Mouse (Mus musculus) hindbrain, embryonic 11.5 days (tissue): ENCODE data around the gene Higd1c. TPM values are rescaled to one million over a fixed set of nuclear protein-coding genes. Genes with fewer than 3 reads are reported as not detected.
"Not testable (repeated sequence)": the region's sequence is repeated elsewhere in the genome, so short reads cannot be mapped to it uniquely, and the experiment has no call there.

ENCODE experiments used
- ATAC-seq: fragments of 200-750 bp; cut with Nextera tagmentation; 2 replicates; pipeline ENCODE4 v1.8.0; 2017; ENCODE audit warnings: mild to moderate bottlenecking, moderate TSS enrichment, moderate library complexity; ENCODE audit not compliant: low FRiP score
- DNase-seq: peaks from one replicate; pipeline ENCODE4 v3.0.0-alpha.2; 2015; ENCODE audit warnings: low spot score
- H3K27ac ChIP-seq: fragments of 300-500 bp; sonication (generic); 2 replicates; pipeline ENCODE4 v1.5.1; 2014; ENCODE audit warnings: mild to moderate bottlenecking, low read depth, low read length
- H3K27me3 ChIP-seq: fragments of 300-500 bp; sonication (generic); 2 replicates; pipeline ENCODE4 v1.6.1; 2014; ENCODE audit warnings: mild to moderate bottlenecking, low read length, moderate library complexity, mixed read lengths; ENCODE audit not compliant: control insufficient read depth, insufficient read depth
- H3K36me3 ChIP-seq: fragments of 300-500 bp; sonication (generic); 2 replicates; pipeline ENCODE4 v1.6.1; 2014; ENCODE audit warnings: mild to moderate bottlenecking, low read length, moderate library complexity, mixed read lengths; ENCODE audit not compliant: control insufficient read depth, insufficient read depth
- H3K4me1 ChIP-seq: fragments of 300-500 bp; sonication (generic); replicated peaks from 2 replicates; pipeline ENCODE4 v1.6.1; 2014; ENCODE audit warnings: low read length, mixed read lengths; ENCODE audit not compliant: control insufficient read depth, insufficient read depth
- H3K4me2 ChIP-seq: fragments of 300-500 bp; sonication (generic); replicated peaks from 2 replicates; pipeline ENCODE4 v1.6.1; 2014; ENCODE audit warnings: mild to moderate bottlenecking, low read depth, low read length
- H3K4me3 ChIP-seq: fragments of 300-500 bp; sonication (generic); 2 replicates; pipeline ENCODE4 v1.5.1; 2014; ENCODE audit warnings: low read depth, low read length
- H3K9ac ChIP-seq: fragments of 300-500 bp; sonication (generic); 2 replicates; pipeline ENCODE4 v1.6.1; 2014; ENCODE audit warnings: low read depth, low read length
- H3K9me3 ChIP-seq: fragments of 300-500 bp; sonication (generic); 2 replicates; pipeline ENCODE4 v1.6.1; 2016; ENCODE audit warnings: low read length; ENCODE audit not compliant: control insufficient read depth
- WGBS: fragments of 180-500 bp; shearing (Covaris S2); extraction: QIAGEN DNeasy Blood & Tissue Kit; methylation state at CpG from one replicate; pipeline ENCODE4 v1.1.7; 2014; 5-methylcytosine and 5-hydroxymethylcytosine counted together
- polyA plus RNA-seq: library from polyadenylated mRNA; unstranded; fragments of >200 nt; fragmentation: Nextera tagmentation; extraction: Ambion mirVana; gene quantifications from 2 replicates; pipeline ENCODE4 v1.2.1, GENCODE M21; 2014

The Higd1c gene
- polyA plus RNA-seq, 1 experiment from 2014 or later: not detected

DNA sequence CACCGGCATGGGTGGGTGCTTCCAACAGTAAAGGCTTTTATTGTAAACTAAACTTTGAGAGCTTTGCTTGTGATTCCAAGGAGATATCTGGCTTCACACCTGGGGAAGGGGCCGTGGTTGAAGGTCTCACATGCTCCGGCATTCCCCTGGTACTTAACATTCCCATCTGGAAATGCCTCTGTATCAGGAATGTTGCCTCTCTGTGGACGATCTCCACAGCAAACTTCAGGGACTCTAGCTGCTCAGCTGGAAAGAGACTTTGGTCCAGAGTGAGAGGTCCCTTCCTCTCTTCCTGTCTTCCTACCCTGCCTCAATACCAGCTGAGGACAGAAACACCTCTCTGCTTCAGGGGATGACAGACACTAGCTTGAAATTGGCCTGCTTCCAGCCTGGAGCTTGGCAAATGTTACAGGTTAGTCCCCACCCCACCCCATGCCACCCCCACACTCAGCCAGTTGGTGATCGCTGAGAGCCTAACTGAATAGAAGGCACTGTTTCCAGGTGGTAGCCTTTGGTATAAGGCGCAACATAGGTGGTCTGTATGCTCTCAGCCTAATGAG lies 12.8 kb upstream of the Higd1c start:
- H3K27me3 ChIP-seq: no peaks in the 10 kb centered on the region
- WGBS: 71% methylated on average over 6 of the region's 6 CpGs
- H3K36me3 ChIP-seq: no peaks in the 10 kb centered on the region
- no peak overlapping the region for H3K9ac ChIP-seq
- no peak overlapping the region for H3K4me3 ChIP-seq
- H3K4me1 ChIP-seq: no peaks in the 10 kb centered on the region
- no peak overlapping the region for H3K4me2 ChIP-seq
- DNase-seq (no peak), ATAC-seq (no peak)
- no peak overlapping the region for H3K27ac ChIP-seq
- H3K9me3 ChIP-seq: no peaks in the 10 kb centered on the region

DNA sequence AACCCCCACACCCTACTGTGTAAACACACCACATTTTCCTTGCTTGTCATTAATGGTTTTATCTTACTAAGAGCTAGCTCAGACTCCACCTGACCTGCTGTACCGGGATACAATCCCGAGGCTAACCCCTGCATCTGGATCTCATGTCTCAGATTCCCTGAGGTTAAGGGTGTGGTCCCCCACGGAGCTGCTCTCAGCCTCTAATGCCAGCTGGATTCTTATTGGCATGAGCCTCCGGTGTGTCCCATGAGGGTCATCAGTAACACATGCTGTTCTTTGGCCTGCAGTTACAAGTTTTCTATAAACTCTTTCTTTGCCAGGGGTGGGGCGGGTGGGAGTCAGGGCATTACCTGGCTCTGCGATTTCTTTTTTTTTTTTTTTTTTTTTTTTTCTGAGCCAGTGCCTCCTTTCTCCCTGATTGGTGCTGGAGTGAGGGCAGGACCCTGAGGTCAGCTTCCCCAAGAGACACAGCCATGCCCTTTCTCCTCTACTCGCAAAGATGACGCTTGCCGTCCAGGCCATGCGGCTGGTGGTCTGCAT lies 11.6 kb upstream of the Higd1c start, which contains the start of the genes Methig1 and Mettl7a2:
Methig1 (plus strand) TSS at position 439 of the 540 bp plus-strand sequence.
Mettl7a2 (plus strand) TSS at position 490 of the 540 bp plus-strand sequence.
- H3K9ac ChIP-seq: no peak within 1 kb of the TSS
- 83% methylated on average over 10 of the region's 10 CpGs for WGBS
- no peaks in the 10 kb centered on the region for H3K27me3 ChIP-seq
- no peaks in the 10 kb centered on the region for H3K36me3 ChIP-seq
- H3K4me3 ChIP-seq: no peak within 1 kb of the TSS
- no peaks in the 10 kb centered on the region for H3K9me3 ChIP-seq
- no peak for DNase-seq
- no peak within 1 kb of the TSS for H3K27ac ChIP-seq
- H3K4me1 ChIP-seq: no peaks in the 10 kb centered on the region
- no peak for ATAC-seq
- no peak within 1 kb of the TSS for H3K4me2 ChIP-seq

- not testable (repeated sequence) for H3K4me2 ChIP-seq, H3K36me3 ChIP-seq, ATAC-seq, H3K9ac ChIP-seq, H3K4me3 ChIP-seq, DNase-seq, H3K9me3 ChIP-seq, H3K4me1 ChIP-seq, H3K27ac ChIP-seq, H3K27me3 ChIP-seq
- WGBS: 88% methylated on average over 11 of the region's 22 CpGs
These were observed 10.9 kb upstream of the Higd1c start for GRCm38 (mm10) chr15:100353399-100353798.

DNA sequence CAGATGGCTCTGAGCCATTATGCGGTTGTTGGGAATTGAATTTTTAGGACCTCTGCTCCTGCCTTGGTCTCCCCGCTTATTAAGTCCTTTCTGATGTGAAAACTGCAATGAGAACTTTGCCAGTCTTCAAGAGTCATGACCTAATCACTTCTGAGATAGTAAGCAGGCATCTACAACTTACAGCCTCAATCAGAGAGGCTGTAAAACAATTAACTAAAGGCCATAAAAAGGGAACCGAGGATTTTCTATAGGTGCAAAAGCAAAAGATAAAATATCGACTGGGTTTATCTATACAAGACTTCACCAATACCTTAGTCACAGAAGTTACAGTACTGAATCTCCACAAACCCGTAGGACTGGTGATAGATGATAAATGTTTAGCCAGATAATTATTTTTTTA lies 8.5 kb upstream of the Higd1c start:
- no peaks in the 10 kb centered on the region for H3K27me3 ChIP-seq
- no peaks in the 10 kb centered on the region for H3K9me3 ChIP-seq

GRCm38 (mm10) chr15:100365967-100366366 lies 1.6 kb downstream of the Higd1c start:
- not testable (repeated sequence) for H3K4me2 ChIP-seq, H3K4me1 ChIP-seq, H3K9ac ChIP-seq, DNase-seq, H3K27ac ChIP-seq, H3K27me3 ChIP-seq, ATAC-seq, H3K36me3 ChIP-seq, H3K9me3 ChIP-seq, H3K4me3 ChIP-seq
- 62% methylated on average over 9 of the region's 9 CpGs for WGBS

More for the DNA sequence above, 8.5 kb upstream of the Higd1c start:
- 89% methylated on average over 5 of the region's 5 CpGs for WGBS
- DNase-seq (no peak), ATAC-seq (no peak)
- no peak overlapping the region for H3K27ac ChIP-seq
- H3K36me3 ChIP-seq: no peaks in the 10 kb centered on the region
- no peak overlapping the region for H3K4me2 ChIP-seq
- no peak overlapping the region for H3K4me3 ChIP-seq
- no peaks in the 10 kb centered on the region for H3K4me1 ChIP-seq
- no peak overlapping the region for H3K9ac ChIP-seq

GRCm38 (mm10) chr15:100367119-100367518 lies 2.8 kb downstream of the Higd1c start:
- Histone ChIP-seq H3K27me3 (no peaks in the 10 kb centered on the region), H3K4me1 (no peaks in the 10 kb centered on the region), H3K4me2 (no peak overlapping the region), H3K9me3 (no peaks in the 10 kb centered on the region), H3K4me3 (no peak overlapping the region), H3K27ac (no peak overlapping the region), H3K9ac (no peak overlapping the region), H3K36me3 (no peaks in the 10 kb centered on the region)
- no peak for ATAC-seq
- 81% methylated on average over 7 of the region's 7 CpGs for WGBS
- no peak for DNase-seq

- Histone ChIP-seq H3K4me1 (no peaks in the 10 kb centered on the region), H3K9ac (no peak overlapping the region), H3K36me3 (no peaks in the 10 kb centered on the region), H3K27ac (no peak overlapping the region), H3K4me2 (no peak overlapping the region), H3K9me3 (no peaks in the 10 kb centered on the region), H3K27me3 (no peaks in the 10 kb centered on the region), H3K4me3 (no peak overlapping the region)
- ATAC-seq: no peak
- WGBS: 35% methylated on average over 5 of the region's 5 CpGs
- peak; percentile 72 for DNase-seq
These were observed 10.7 kb downstream of the Higd1c start for GRCm38 (mm10) chr15:100375066-100375465.

DNA sequence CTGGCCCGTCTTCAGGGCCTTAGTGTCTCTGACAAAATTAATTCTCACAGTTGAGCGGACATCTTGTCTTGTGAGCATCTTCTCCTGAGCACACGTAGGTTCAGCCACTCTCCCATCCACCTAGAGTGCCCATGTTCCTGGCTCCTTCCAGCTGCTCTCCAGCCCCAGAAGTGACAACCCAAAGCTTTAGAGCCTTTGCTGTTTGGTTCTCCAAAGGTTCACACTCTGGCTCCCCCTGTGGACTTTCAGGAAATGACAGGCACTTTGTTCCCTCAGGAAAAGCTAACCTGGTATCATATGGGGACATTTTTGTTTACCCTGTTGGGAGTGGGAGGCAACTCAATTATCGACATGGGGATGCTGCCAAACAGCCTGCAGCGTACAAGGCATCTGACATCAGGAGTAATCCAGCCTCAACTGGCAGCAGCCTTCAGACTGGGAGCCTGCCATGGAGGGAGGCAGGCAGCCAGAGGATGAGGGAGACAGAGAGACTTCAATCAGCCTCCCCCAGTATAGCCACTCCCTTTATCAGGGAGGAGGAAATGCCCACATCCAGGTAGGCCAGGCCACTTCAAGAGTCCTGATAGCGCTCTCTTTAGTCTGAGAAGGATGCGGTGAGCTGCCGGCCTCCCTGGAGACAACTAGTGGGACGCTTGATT lies 13.6 kb downstream of the Higd1c start:
- not testable (repeated sequence) for H3K4me3 ChIP-seq, H3K9ac ChIP-seq, H3K27me3 ChIP-seq, H3K9me3 ChIP-seq, H3K27ac ChIP-seq, DNase-seq, H3K36me3 ChIP-seq, ATAC-seq, H3K4me1 ChIP-seq, H3K4me2 ChIP-seq
- 47% methylated on average over 2 of the region's 9 CpGs for WGBS

DNA sequence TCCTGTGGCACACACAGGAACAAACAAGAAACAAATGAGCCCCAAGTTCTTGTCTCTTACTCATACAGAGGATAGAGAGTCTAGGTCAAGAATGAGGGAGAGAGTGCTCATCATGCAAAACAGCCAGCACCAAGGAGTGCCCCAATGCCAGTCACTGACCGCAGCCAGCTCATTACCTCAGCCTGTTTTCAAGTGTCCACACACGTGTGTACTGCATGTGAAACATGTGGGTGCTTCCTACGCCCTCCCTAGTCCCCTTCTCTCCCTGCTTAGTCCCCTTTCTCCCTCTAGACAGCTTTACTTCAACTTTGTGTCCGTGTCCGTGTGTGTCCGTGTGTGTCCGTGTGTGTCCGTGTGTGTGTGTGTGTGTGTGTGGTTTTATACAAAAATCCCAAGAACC lies 15.3 kb downstream of the Higd1c start:
- WGBS: 89% methylated on average over 8 of the region's 8 CpGs
- DNase-seq (no peak), ATAC-seq (no peak)
- H3K4me1 ChIP-seq: no peaks in the 10 kb centered on the region
- H3K4me3 ChIP-seq: no peak overlapping the region
- H3K36me3 ChIP-seq: no peaks in the 10 kb centered on the region
- no peak overlapping the region for H3K9ac ChIP-seq
- H3K9me3 ChIP-seq: no peaks in the 10 kb centered on the region
- H3K4me2 ChIP-seq: no peak overlapping the region
- no peak overlapping the region for H3K27ac ChIP-seq
- no peaks in the 10 kb centered on the region for H3K27me3 ChIP-seq
